Mouse (Mus musculus) small intestine, adult 2 months (tissue): ENCODE data around the gene Retreg2.

Source experiments
- CTCF ChIP-seq: fragments of 200-500 bp; IDR thresholded peaks from 2 replicates; pipeline ENCODE4 v1.5.1; 2012; ENCODE audit warnings: low read depth, mild to moderate bottlenecking, control low read depth, inconsistent platforms, low read length, moderate library complexity, mixed read lengths; ENCODE audit not compliant: insufficient replicate concordance, insufficient read length; ENCODE audit errors: extremely low read depth
- POLR2A ChIP-seq: fragments of 200-500 bp; IDR thresholded peaks from 2 replicates; pipeline ENCODE4 v1.6.1; 2012; ENCODE audit warnings: low read depth, mild to moderate bottlenecking, control low read depth, inconsistent platforms, low read length, moderate library complexity

- no peak for TF ChIP-seq POLR2A
- TF ChIP-seq CTCF: no peak
Measured at GRCm38 (mm10) chr1:75160256-75160617, 17.7 kb downstream of the Retreg2 start.
